Mouse (Mus musculus) megakaryocyte, embryonic 14.5 days (primary cell): ENCODE results near the gene Slc26a10. TPM values are rescaled to one million over a fixed set of nuclear protein-coding genes. Genes with fewer than 3 reads are reported as not detected.
A peak's percentile ranks its signal among the peaks of the same experiment; 100 is the strongest.

ENCODE experiments used
- H3K27me3 ChIP-seq: replicated peaks from 2 replicates; pipeline ENCODE3; 2012; ENCODE audit warnings: inconsistent platforms
- H3K36me3 ChIP-seq: replicated peaks from 2 replicates; pipeline ENCODE3; 2012; ENCODE audit warnings: low read length, inconsistent platforms, mixed read lengths
- H3K4me1 ChIP-seq: 2 replicates; pipeline ENCODE4 v1.6.1; 2012; ENCODE audit warnings: inconsistent platforms
- H3K4me3 ChIP-seq: replicated peaks from 2 replicates; pipeline ENCODE3; 2012; ENCODE audit warnings: moderate library complexity, mild to moderate bottlenecking, inconsistent platforms
- H3K9me3 ChIP-seq: 2 replicates; pipeline ENCODE4 v1.6.1; 2012; ENCODE audit warnings: inconsistent platforms
- FLI1 ChIP-seq: IDR thresholded peaks from 2 replicates; pipeline ENCODE4 v1.6.1; 2012; ENCODE audit warnings: low read length, inconsistent platforms, mixed read lengths
- GATA1 ChIP-seq: IDR thresholded peaks from 3 replicates; pipeline ENCODE4 v1.6.1; 2012; ENCODE audit warnings: mixed read lengths, low read length, inconsistent platforms, borderline replicate concordance
- polyA plus RNA-seq: library from polyadenylated mRNA; stranded (reverse); fragments of >175 nt; gene quantifications from 2 replicates; pipeline ENCODE4 v1.2.3, GENCODE M21; 2012; ENCODE audit warnings: low replicate concordance; ENCODE audit not compliant: insufficient read depth

Gene Slc26a10
- polyA plus RNA-seq, 1 experiment = 0.23 TPM

DNA sequence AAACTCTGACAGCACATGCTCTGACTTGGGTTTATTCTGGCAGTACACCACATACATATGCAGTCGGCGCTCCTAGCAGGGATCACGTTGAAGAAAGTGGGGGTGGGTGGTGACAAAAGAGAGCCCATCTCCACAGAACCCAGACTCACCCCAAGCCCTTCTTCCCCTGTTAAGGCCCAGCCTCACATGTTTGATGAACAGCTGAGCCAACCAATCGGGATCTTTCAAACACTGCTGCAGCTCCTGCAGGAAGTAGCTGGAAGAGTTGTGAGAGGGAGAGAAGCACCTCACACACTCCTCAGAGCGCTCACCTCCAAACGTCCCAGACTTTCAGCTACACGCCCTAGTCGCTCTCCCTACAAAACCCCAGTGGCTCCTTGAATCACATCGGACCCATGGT is 4.7 kb upstream of the Slc26a10 start:
- no peak for TF ChIP-seq FLI1
- no peak for TF ChIP-seq GATA1
- Histone ChIP-seq H3K4me3 (no peak overlapping the region), H3K4me1 (peaks cover 40% of the 10 kb centered on the region), H3K36me3 (no peaks in the 10 kb centered on the region), H3K9me3 (peaks cover 11% of the 10 kb centered on the region), H3K27me3 (peaks cover 98% of the 10 kb centered on the region)

- Histone ChIP-seq H3K4me1 (peaks cover 46% of the 10 kb centered on the region), H3K9me3 (peaks cover 11% of the 10 kb centered on the region), H3K4me3 (no peak overlapping the region), H3K36me3 (no peaks in the 10 kb centered on the region), H3K27me3 (peaks cover 98% of the 10 kb centered on the region)
- TF ChIP-seq FLI1 (no peak), GATA1 (no peak)
Measured at GRCm38 (mm10) chr10:127183759-127184158, 3.3 kb upstream of the Slc26a10 start.

- Histone ChIP-seq H3K4me3 (no peak overlapping the region), H3K4me1 (peaks cover 49% of the 10 kb centered on the region), H3K9me3 (peaks cover 11% of the 10 kb centered on the region), H3K36me3 (no peaks in the 10 kb centered on the region), H3K27me3 (peaks cover 98% of the 10 kb centered on the region)
- TF ChIP-seq FLI1 = no peak
Measured at GRCm38 (mm10) chr10:127182624-127183023, 2.2 kb upstream of the Slc26a10 start.

- Histone ChIP-seq H3K27me3 (peaks cover 96% of the 10 kb centered on the region), H3K36me3 (no peaks in the 10 kb centered on the region), H3K9me3 (peaks cover 2% of the 10 kb centered on the region), H3K4me1 (peaks cover 60% of the 10 kb centered on the region), H3K4me3 (no peak overlapping the region)
- no peak for TF ChIP-seq FLI1
Measured at GRCm38 (mm10) chr10:127181566-127181965, 1.1 kb upstream of the Slc26a10 start.

- no peaks in the 10 kb centered on the region for H3K9me3 ChIP-seq
- no peaks in the 10 kb centered on the region for H3K36me3 ChIP-seq
- peaks cover 67% of the 10 kb centered on the region for H3K4me1 ChIP-seq
- TF ChIP-seq FLI1 (no peak), GATA1 (no peak)
- H3K27me3 ChIP-seq = peaks cover 97% of the 10 kb centered on the region
- no peak overlapping the region for H3K4me3 ChIP-seq
Measured at GRCm38 (mm10) chr10:127180695-127181047, 226 bp upstream of the Slc26a10 start.

DNA sequence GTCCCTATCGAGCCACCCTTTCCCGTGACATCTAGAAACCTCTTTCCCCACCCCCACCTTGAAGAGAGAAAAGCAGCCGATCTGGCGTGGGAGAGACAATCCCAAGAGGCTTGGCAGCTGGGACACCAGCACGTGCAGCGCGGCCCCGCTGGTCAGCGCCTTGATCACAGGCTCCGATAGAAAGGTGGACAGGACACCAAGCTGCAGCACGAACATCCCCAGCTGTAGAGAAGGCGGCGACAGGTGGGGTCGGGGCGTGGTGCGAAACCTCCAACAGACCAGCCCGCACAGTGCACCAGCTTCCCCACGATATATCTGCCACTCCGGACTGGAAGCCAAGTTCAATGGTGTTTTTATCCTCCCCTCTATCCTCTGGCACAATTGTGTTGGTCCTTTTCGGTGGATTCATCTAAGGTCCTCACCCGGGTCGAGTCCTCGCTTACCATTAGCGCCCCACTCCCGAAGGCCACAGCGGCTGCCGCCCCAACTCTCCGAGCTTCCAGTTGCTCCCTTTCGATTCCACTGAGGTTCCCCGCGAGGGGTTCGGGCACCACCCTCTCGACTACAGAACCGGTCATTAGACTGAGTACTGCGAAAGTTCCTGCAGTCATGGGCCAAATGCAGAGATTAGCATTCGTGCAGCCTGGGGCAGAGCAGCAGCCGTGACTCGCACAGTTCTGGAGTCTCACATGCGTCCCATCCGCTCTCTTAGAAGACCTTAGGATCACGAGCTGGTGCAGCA is 2.0 kb downstream of the Slc26a10 start:
- H3K27me3 ChIP-seq = peaks cover 86% of the 10 kb centered on the region
- no peaks in the 10 kb centered on the region for H3K9me3 ChIP-seq
- H3K4me1 ChIP-seq = peaks cover 60% of the 10 kb centered on the region
- TF ChIP-seq GATA1 (no peak), FLI1 (no peak)
- peak overlapping the region; percentile 92 for H3K4me3 ChIP-seq
- peaks cover 6% of the 10 kb centered on the region for H3K36me3 ChIP-seq

DNA sequence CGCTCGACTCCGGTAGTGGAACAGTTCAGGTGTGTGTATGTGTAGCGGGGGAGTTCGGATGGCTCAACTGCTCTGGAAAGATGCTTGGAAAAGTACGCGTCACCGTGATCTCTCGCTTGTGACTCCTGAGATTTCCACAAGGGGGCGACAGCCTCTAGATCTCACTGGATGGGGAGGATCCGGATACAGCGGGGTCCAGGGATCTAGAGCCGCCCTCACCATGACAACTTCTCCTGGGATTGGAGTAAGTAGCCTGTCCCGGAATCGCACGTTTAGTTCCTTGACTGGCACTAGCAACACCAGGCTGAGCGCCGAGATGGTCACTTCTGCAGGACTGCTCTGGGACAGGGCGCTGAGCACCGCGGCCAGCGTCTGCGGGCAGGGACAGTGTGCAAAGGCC is 2.7 kb downstream of the Slc26a10 start:
- Histone ChIP-seq H3K36me3 (peaks cover 13% of the 10 kb centered on the region), H3K27me3 (peaks cover 81% of the 10 kb centered on the region), H3K4me3 (peak overlapping the region; percentile 92), H3K4me1 (peaks cover 56% of the 10 kb centered on the region), H3K9me3 (no peaks in the 10 kb centered on the region)
- TF ChIP-seq GATA1 = no peak
- no peak for TF ChIP-seq FLI1

- H3K36me3 ChIP-seq = peaks cover 16% of the 10 kb centered on the region
- no peaks in the 10 kb centered on the region for H3K9me3 ChIP-seq
- peaks cover 56% of the 10 kb centered on the region for H3K4me1 ChIP-seq
- no peak for TF ChIP-seq FLI1
- TF ChIP-seq GATA1 = no peak
- H3K4me3 ChIP-seq = peak overlapping the region; percentile 92
- peaks cover 76% of the 10 kb centered on the region for H3K27me3 ChIP-seq
Measured at GRCm38 (mm10) chr10:127177235-127177634, 3.2 kb downstream of the Slc26a10 start.

GRCm38 (mm10) chr10:127176756-127177155 is 3.7 kb downstream of the Slc26a10 start:
- Histone ChIP-seq H3K4me3 (peak overlapping the region; percentile 81), H3K4me1 (peaks cover 56% of the 10 kb centered on the region), H3K36me3 (peaks cover 20% of the 10 kb centered on the region), H3K9me3 (no peaks in the 10 kb centered on the region), H3K27me3 (peaks cover 71% of the 10 kb centered on the region)
- no peak for TF ChIP-seq FLI1
- TF ChIP-seq GATA1 = no peak

GRCm38 (mm10) chr10:127176228-127176627 is 4.2 kb downstream of the Slc26a10 start:
- TF ChIP-seq FLI1 = no peak
- TF ChIP-seq GATA1 = no peak
- peaks cover 67% of the 10 kb centered on the region for H3K27me3 ChIP-seq
- no peak overlapping the region for H3K4me3 ChIP-seq
- H3K9me3 ChIP-seq = no peaks in the 10 kb centered on the region
- H3K4me1 ChIP-seq = peaks cover 55% of the 10 kb centered on the region
- peaks cover 26% of the 10 kb centered on the region for H3K36me3 ChIP-seq

- TF ChIP-seq FLI1 (no peak), GATA1 (no peak)
- H3K9me3 ChIP-seq = no peaks in the 10 kb centered on the region
- peaks cover 46% of the 10 kb centered on the region for H3K27me3 ChIP-seq
- H3K4me3 ChIP-seq = no peak overlapping the region
- peaks cover 48% of the 10 kb centered on the region for H3K4me1 ChIP-seq
- H3K36me3 ChIP-seq = peaks cover 44% of the 10 kb centered on the region
Measured at GRCm38 (mm10) chr10:127174170-127174569, 6.3 kb downstream of the Slc26a10 start.
